Mouse (Mus musculus) layer of hippocampus, adult 8-10 months (tissue): Measurements from ENCODE around the gene Serp1. TPM values are rescaled to one million over a fixed set of nuclear protein-coding genes. Genes with fewer than 3 reads are reported as not detected.
A peak's percentile ranks its signal among the peaks of the same experiment; 100 is the strongest.
"Not testable (repeated sequence)": the region's sequence is repeated elsewhere in the genome, so short reads cannot be mapped to it uniquely, and the experiment has no call there.

Source experiments
- DNase-seq, 2 experiments: peaks; one replicate each; pipeline ENCODE4 v3.0.0; 2022; ENCODE audit warnings: low spot score in 2 of 2
- total RNA-seq, 4 experiments: library from RNA; stranded (reverse); gene quantifications; 2 replicates each; pipeline ENCODE4 v1.2.4; 2022

The Serp1 gene
- total RNA-seq, 4 experiments from 2014 or later, result 22.5 to 25.9 (median 24.6) TPM

DNA sequence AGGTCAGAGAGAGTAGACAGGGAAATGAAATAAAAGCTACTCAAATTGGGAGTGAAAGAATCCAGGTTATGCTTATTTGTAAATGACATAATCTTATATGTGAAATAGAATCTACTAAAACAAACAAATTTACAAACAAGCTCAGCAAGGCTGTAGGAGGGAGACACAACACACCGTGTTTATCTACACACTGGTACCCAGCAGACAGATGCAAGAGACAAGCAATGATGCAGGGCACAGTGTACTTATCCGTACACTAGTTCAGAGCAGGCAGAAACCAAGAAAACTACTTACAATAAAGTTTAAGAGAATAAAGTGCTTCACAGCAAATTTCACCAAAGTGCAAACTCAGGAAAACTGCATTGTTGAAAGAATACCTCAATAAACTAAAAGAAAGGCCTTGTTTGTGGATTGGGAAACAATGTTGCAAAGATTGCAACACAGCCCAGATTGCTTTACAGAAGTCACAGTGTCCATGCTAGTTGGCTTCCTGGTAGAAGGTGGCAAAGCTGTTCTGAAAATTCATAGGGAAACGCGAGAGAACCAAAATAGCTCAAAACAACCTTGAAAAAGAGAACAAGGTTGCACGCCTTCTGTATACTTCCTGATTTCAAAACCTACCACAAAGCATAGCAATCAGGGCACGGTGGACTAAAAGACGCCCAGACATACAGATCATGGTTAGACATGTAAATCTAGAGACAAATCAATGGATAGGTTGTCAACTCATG lies 17.5 kb downstream of the Serp1 start:
- no peak for DNase-seq

GRCm38 (mm10) chr3:58504676-58505075 lies 21.0 kb downstream of the Serp1 start:
- no peak for DNase-seq

GRCm38 (mm10) chr3:58503720-58504333 lies 21.9 kb downstream of the Serp1 start:
- no peak for DNase-seq

GRCm38 (mm10) chr3:58501961-58502360 lies 23.7 kb downstream of the Serp1 start:
- no peak for DNase-seq

GRCm38 (mm10) chr3:58493621-58494020 lies 32.1 kb downstream of the Serp1 start:
- DNase-seq, result peak; percentile 19 to 49

- peak in 1 of 2 experiments; percentile 17 for DNase-seq
Observed at GRCm38 (mm10) chr3:58490787-58491186, 34.9 kb downstream of the Serp1 start.

- no peak for DNase-seq
Observed at GRCm38 (mm10) chr3:58487999-58488775, 37.5 kb downstream of the Serp1 start.

DNA sequence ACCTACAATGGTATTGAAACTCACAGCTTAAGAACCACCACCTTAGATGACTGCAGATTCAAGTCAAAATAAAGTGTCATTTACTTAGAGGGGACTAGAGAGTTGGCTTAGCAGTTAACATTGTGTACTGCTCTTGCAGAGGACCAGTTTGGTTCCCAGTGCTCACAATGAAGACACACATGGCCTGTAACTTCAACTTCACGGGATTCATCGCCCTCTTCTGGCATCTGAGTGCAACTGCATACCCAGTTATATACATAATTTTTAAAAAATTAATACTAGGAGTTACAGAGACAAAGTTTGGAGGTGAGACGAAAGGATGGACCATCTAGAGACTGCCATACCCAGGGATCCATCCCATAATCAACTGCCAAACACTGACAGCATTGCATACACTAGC lies 38.6 kb downstream of the Serp1 start:
- no peak for DNase-seq

DNA sequence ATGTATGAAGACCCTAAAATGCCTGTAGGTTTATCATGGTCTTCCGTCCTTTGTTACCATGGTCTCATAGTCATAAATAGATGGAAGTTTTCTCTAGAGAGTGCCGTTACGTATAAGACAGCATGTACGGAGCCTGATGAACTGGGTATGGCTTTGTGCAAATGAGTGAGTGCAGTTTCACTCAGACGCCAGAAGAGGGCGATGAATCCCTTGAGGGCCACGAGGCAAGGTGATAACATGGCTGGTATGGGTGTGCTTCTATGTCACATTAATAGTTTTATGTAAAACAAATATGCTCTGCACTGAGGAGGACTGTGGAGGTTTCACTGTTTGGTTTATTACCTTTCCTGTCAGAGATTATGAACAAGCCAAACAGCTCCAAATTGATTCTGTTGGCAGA lies 39.8 kb downstream of the Serp1 start:
- no peak for DNase-seq

- no peak for DNase-seq
Observed at GRCm38 (mm10) chr3:58478755-58479455, 46.8 kb downstream of the Serp1 start.

GRCm38 (mm10) chr3:58475298-58475697 lies 50.4 kb downstream of the Serp1 start:
- not testable (repeated sequence) for DNase-seq

Other genes with a start within 250 kb of the Serp1 start
- gene Tsc22d2, start 111.2 kb downstream of the Serp1 start, total RNA-seq, result 10 to 100 TPM; 38.3 to 39.8 (median 39.0) TPM
- 10 to 100 TPM; 48.3 to 55.8 (median 49.8) TPM for gene Eif2a, start 71 bp downstream of the Serp1 start, total RNA-seq
- gene Selenot, start 50.7 kb upstream of the Serp1 start, total RNA-seq, result 100 to 1,000 TPM; 140 to 147 (median 145) TPM
- 1 to 10 TPM in 2 of 4 experiments, under 1 TPM in 2; 0.69 to 2.2 (median 1.0) TPM for gene Erich6, start 111.3 kb upstream of the Serp1 start, total RNA-seq
- gene Siah2, start 166.5 kb upstream of the Serp1 start, total RNA-seq, result 10 to 100 TPM; 13.7 to 18.5 (median 14.6) TPM